Mouse (Mus musculus) heart, postnatal 0 days (tissue): ENCODE results near the gene Nudt3. TPM values are rescaled to one million over a fixed set of nuclear protein-coding genes. Genes with fewer than 3 reads are reported as not detected.

ENCODE experiments used
- ATAC-seq: fragments of 200-750 bp; cut with Nextera tagmentation; 2 replicates; pipeline ENCODE4 v1.8.0; 2017; ENCODE audit warnings: low read depth, moderate number of reproducible peaks, moderate library complexity; ENCODE audit not compliant: insufficient read depth
- DNase-seq: peaks from one replicate; pipeline ENCODE4 v3.0.0-alpha.2; 2016; ENCODE audit warnings: low spot score
- H3K27ac ChIP-seq: fragments of 300-500 bp; sonication (generic); 2 replicates; pipeline ENCODE4 v1.5.1; 2014; ENCODE audit warnings: low read depth, mild to moderate bottlenecking
- H3K27me3 ChIP-seq: fragments of 300-500 bp; sonication (generic); 2 replicates; pipeline ENCODE4 v1.6.1; 2014; ENCODE audit warnings: low read length, mixed read lengths; ENCODE audit not compliant: control insufficient read depth, insufficient read depth
- H3K36me3 ChIP-seq: fragments of 300-500 bp; sonication (generic); replicated peaks from 2 replicates; pipeline ENCODE4 v1.6.1; 2014; ENCODE audit warnings: low read length, mixed read lengths; ENCODE audit not compliant: control insufficient read depth, insufficient read depth
- H3K4me1 ChIP-seq: fragments of 300-500 bp; sonication (generic); 2 replicates; pipeline ENCODE4 v1.6.1; 2014; ENCODE audit warnings: antibody characterized with exemption; ENCODE audit not compliant: control insufficient read depth, insufficient read depth
- H3K4me2 ChIP-seq: fragments of 300-500 bp; sonication (generic); 2 replicates; pipeline ENCODE4 v1.6.1; 2014; ENCODE audit warnings: low read depth, mild to moderate bottlenecking, low read length, moderate library complexity
- H3K4me3 ChIP-seq: fragments of 300-500 bp; sonication (generic); 2 replicates; pipeline ENCODE4 v1.5.1; 2014; ENCODE audit warnings: low read depth, low read length
- H3K9ac ChIP-seq: fragments of 300-500 bp; sonication (generic); replicated peaks from 2 replicates; pipeline ENCODE4 v1.6.1; 2014; ENCODE audit warnings: low read depth, low read length, mixed read lengths
- H3K9me3 ChIP-seq: fragments of 300-500 bp; sonication (generic); replicated peaks from 2 replicates; pipeline ENCODE4 v1.6.1; 2016; ENCODE audit warnings: low read length; ENCODE audit not compliant: control insufficient read depth
- CTCF ChIP-seq: IDR thresholded peaks from 2 replicates; pipeline ENCODE4 v1.5.1; 2016; ENCODE audit warnings: antibody characterized with exemption, control low read depth, low read depth
- EP300 ChIP-seq: IDR thresholded peaks from 2 replicates; pipeline ENCODE4 v1.6.1; 2016; ENCODE audit warnings: antibody characterized with exemption, low read depth
- WGBS: fragments of 180-500 bp; shearing (Covaris S2); extraction: QIAGEN DNeasy Blood & Tissue Kit; methylation state at CpG from one replicate; pipeline ENCODE4 v1.1.7; 2014; 5-methylcytosine and 5-hydroxymethylcytosine counted together
- polyA plus RNA-seq: library from polyadenylated mRNA; unstranded; fragments of >200 nt; fragmentation: Nextera tagmentation; extraction: Ambion mirVana; gene quantifications from 2 replicates; pipeline ENCODE4 v1.2.1, GENCODE M21; 2015
- total RNA-seq: library from RNA; depleted of rRNA; stranded (reverse); fragments of >200 nt; gene quantifications from 2 replicates; pipeline ENCODE4 v1.2.3, GENCODE M21; 2014; ENCODE audit warnings: low replicate concordance

Gene Nudt3
- total and polyA plus RNA-seq, 2 experiments from 2014 or later, result 140 to 184 TPM

DNA sequence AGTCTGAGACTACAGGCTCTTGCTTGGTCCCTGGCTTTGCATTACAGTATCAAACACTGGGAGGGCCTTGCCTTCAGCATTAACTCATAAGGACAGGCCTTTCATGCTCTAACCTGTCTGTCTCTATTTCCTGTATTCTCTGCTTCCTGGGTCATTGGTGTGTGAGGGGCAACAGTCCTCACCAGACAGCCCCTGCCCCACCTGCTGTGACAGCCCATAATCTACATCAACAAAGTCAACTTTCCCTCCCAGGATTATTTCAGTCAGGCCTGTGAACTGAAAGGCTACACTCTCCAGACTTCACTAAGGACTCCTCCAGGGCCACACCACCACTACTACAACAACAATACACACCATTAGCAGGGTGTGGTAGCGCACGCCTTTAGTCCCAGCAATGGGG, 20.3 kb downstream of the Nudt3 start:
- no peak overlapping the region; the same call in 1 of the 2 replicates for H3K4me2 ChIP-seq
- DNase-seq, result no peak
- TF ChIP-seq EP300 (no peak), CTCF (no peak)
- no peak for ATAC-seq
- peak overlapping the region; percentile 87 for H3K27ac ChIP-seq
- H3K4me3 ChIP-seq, result no peak overlapping the region
- H3K9ac ChIP-seq, result no peak overlapping the region
- H3K27me3 ChIP-seq, result no peaks in the 10 kb centered on the region
- H3K36me3 ChIP-seq, result peaks cover 6% of the 10 kb centered on the region; the same call in 1 of the 2 replicates
- WGBS, result 78% methylated on average over 2 of the region's 2 CpGs
- peaks cover 72% of the 10 kb centered on the region for H3K4me1 ChIP-seq
- no peaks in the 10 kb centered on the region for H3K9me3 ChIP-seq

DNA sequence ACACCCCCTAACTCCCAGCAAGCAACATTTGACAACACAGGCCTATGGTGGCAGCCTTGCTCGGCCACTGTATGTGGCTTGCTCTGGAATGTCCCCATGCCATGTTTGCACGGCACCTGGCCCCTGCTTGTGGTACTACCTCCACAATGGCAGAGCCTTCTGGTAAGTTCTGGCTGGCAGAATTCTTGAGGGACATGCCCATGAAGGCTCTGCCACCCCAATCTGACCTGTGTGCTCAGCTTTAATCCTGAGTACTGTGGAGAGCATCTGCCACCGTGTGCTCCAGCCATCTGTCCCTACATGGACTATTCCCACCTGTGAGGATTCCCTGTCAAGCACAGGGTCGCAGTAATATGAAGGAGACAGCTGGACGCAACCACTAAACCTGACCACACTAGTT, 22.4 kb downstream of the Nudt3 start:
- no peak overlapping the region for H3K4me2 ChIP-seq
- H3K9me3 ChIP-seq, result no peaks in the 10 kb centered on the region
- H3K9ac ChIP-seq, result no peak overlapping the region; the same call in 1 of the 2 replicates
- H3K36me3 ChIP-seq, result no peaks in the 10 kb centered on the region
- H3K27me3 ChIP-seq, result no peaks in the 10 kb centered on the region
- DNase-seq (no peak), ATAC-seq (no peak)
- peak overlapping the region; percentile 62 for H3K27ac ChIP-seq
- peaks cover 80% of the 10 kb centered on the region for H3K4me1 ChIP-seq
- TF ChIP-seq EP300, result no peak
- TF ChIP-seq CTCF, result no peak
- WGBS, result 68% methylated on average over 5 of the region's 5 CpGs
- no peak overlapping the region for H3K4me3 ChIP-seq

DNA sequence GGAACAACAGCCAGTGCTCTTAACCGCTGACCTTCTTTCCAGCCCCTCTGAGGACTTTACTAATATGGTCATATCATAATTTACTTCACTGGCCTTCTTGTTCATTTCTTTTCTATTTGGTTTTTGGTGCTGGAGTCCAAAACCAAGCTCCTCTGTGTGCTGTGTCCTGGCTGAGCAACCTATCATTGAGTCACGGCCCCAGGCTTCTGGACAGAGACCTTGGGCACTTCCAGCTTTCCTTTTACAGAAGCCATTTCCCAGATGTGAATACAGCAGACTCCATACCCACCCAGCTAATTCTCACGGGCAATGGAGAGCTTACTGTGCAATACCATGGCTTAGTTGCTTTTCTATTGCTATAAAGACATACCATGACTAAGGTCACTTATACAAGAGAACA, 23.0 kb downstream of the Nudt3 start:
- ATAC-seq (no peak), DNase-seq (no peak)
- Histone ChIP-seq H3K9ac (no peak overlapping the region), H3K27ac (peak overlapping the region; percentile 62), H3K9me3 (no peaks in the 10 kb centered on the region), H3K4me1 (peaks cover 82% of the 10 kb centered on the region), H3K27me3 (no peaks in the 10 kb centered on the region), H3K4me3 (no peak overlapping the region), H3K36me3 (no peaks in the 10 kb centered on the region; the same call in 1 of the 2 replicates), H3K4me2 (no peak overlapping the region)
- 75% methylated on average over 3 of the region's 3 CpGs for WGBS
- TF ChIP-seq CTCF (no peak), EP300 (no peak)

DNA sequence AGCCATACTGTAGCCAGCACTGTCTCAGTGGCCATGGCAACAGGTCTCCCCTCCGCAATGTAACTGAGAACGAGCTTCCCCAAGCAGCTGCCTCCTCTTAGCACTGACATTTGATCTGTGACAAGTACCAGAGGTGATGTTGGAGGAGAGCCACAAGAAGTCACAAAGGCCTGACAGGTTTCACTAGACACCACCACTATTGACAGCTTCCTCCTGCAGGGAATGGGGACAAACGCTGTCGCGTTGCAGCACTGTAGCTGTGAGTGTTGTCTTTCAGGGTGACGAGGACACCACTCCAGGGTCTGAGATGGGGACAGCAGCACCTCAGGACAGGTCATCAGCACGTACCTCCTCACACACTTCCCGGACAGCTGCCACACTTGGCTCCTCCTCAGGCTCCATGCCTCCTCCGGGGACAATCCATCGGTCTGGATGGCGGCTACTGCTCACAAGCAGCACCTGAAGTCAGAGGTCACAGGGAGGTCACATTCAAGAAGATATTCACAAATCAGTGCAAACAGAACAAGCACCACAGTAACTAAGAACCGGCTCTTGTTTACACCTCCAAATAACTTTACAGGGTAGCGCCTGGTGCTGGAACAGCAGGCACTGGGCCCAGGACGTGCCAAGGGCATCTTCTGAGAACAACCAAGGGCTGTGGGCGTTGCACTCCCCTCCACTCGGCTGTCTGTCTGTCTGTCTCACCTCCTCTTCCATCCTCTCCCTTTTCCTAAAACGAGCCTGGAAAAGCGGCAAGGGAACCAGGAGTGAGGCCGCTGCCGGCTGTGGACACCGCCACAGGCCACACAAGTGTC, 26.7 kb downstream of the Nudt3 start:
- Histone ChIP-seq H3K27me3 (no peaks in the 10 kb centered on the region), H3K27ac (peak overlapping the region; percentile 91), H3K4me1 (peaks cover 54% of the 10 kb centered on the region), H3K4me2 (peak overlapping the region; percentile 31; the same call in 1 of the 2 replicates), H3K4me3 (no peak overlapping the region), H3K36me3 (peaks cover 22% of the 10 kb centered on the region), H3K9me3 (no peaks in the 10 kb centered on the region), H3K9ac (peak overlapping the region; percentile 33)
- DNase-seq (peak; percentile 87), ATAC-seq (peak; percentile 79)
- no peak for TF ChIP-seq CTCF
- peak; percentile 69 for TF ChIP-seq EP300
- WGBS, result 36% methylated on average over 21 of the region's 21 CpGs

DNA sequence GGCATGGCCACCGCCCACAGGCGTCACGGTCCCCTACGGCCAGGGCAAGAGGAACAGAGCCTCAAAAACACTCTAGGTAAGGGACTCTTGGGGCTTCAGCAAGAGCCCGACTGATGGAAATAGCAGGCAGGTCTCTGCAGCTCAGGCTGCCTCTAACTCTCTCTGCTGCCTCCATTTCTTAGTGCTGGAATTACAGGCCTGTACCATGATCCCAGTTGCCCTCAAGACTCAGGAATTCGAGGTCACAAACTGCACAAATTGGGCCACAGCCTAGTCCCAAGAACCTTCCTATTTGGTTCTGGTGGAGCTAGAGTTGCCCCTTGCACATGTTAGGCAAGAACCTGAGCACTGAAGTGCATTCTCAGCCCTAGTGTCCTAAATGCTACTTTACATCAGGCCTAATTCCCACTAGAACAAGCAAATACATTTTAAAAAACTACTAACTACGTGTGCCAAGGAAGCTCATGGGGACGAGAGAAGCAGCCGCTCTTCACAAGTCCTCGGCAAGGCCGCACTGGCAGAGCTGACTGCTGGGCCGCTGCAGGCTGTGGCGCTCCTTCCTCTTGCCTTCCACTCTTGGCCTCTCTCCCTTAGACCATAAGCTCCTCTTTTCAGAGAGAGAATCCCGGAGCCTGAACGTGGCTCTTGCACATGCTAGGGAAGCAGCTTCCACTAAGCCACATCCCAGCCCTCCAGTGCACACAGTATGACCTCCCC, 27.5 kb downstream of the Nudt3 start:
- DNase-seq (no peak), ATAC-seq (peak; percentile 32; the same call in 1 of the 2 replicates)
- peak overlapping the region; percentile 30; the same call in 1 of the 2 replicates for H3K9ac ChIP-seq
- TF ChIP-seq CTCF (no peak), EP300 (no peak)
- H3K27ac ChIP-seq, result peak overlapping the region; percentile 91
- no peaks in the 10 kb centered on the region for H3K9me3 ChIP-seq
- H3K4me1 ChIP-seq, result peaks cover 53% of the 10 kb centered on the region
- WGBS, result 39% methylated on average over 15 of the region's 15 CpGs
- peaks cover 22% of the 10 kb centered on the region for H3K36me3 ChIP-seq
- no peak overlapping the region for H3K4me3 ChIP-seq
- no peaks in the 10 kb centered on the region for H3K27me3 ChIP-seq
- H3K4me2 ChIP-seq, result peak overlapping the region; percentile 31
